Mouse (Mus musculus) erythroblast, embryonic 14.5 days (primary cell): ENCODE data around the gene Sf3a1.

Source experiments
- GATA1 ChIP-seq: IDR thresholded peaks from 2 replicates; pipeline ENCODE4 v1.6.1; 2012; ENCODE audit warnings: low read length, inconsistent platforms, mixed read lengths
- TAL1 ChIP-seq: IDR thresholded peaks from 3 replicates; pipeline ENCODE4 v1.6.1; 2012; ENCODE audit warnings: low read length, inconsistent platforms, mixed read lengths

DNA sequence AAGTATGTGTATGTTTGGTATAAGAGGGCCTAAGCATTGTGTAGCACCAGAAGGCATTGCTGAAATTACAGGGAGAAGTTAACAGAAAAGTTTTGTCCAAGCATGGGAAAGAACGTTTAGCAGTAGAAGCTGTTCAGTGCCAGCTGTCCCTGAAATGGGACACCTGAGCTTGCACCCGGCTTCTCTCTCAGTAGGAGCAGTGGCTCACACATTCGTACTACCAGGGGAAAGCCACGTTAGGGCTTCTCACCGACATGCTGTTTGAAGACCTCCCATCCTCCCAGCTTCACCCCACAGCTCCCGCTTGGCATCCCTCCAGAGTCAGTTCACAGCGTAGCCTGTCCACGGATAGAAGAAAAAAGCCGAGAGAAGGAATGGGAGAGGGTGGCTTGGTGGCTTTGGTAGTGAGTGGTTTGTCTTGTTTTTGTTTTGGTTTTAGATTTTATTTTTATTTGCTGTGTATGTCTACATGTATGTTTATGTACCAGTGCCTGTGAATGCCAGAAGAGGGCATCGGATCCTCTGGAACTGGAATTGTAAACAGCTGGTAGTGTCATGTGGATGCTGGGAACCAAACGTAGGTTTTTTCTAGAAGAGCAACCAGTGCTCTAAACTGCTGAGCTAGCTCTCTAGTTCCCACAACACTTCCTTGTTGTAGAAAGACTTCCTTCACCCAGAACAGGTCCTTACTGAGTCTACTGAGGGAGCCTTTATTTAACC lies 42.0 kb downstream of the Sf3a1 start:
- TF ChIP-seq GATA1, result no peak
- TF ChIP-seq TAL1, result no peak
